In genomic region chr6:100834489-100835160, GRCm38 (mm10) we compare ENCODE assay signal across 8 mouse cellular contexts. TPM values are rescaled to one million over a fixed set of nuclear protein-coding genes. Genes with fewer than 3 reads are reported as not detected.
DNase-seq lines count a peak whose midpoint lies in the region; ATAC-seq and TF ChIP-seq lines count a peak whose summit lies in the region.

No protein-coding gene starts in this region.

- TF ChIP-seq CTCF in lung, embryonic 14.5 days (IDR thresholded peaks at IDR 0.05; ENCODE audit: low read depth) = no peak
- TF ChIP-seq CTCF in olfactory bulb, adult 2 months (IDR thresholded peaks at IDR 0.05; ENCODE audit: insufficient read depth, low read depth, low read length) = no peak

- peak overlapping the region; percentile 90; the same call in 1 of the 2 replicates for H3K27ac ChIP-seq in lung, embryonic 14.5 days (ENCODE audit: low read depth)
- peak overlapping the region; percentile 91; the same call in 1 of the 2 replicates for H3K27ac ChIP-seq in embryonic facial prominence, embryonic 15.5 days (replicated peaks)
- peak overlapping the region; percentile 98 for H3K27ac ChIP-seq in limb, embryonic 10.5 days
- H3K27ac ChIP-seq in olfactory bulb, adult 2 months (ENCODE audit: insufficient read depth, low read depth, low read length) = no peak overlapping the region

- peak overlapping the region; percentile 83 for H3K9ac ChIP-seq in lung, embryonic 14.5 days
- H3K9ac ChIP-seq in embryonic facial prominence, embryonic 15.5 days = peak overlapping the region; percentile 64; the same call in 1 of the 2 replicates

- 24% methylated on average over 9 of the region's 9 CpGs for whole genome bisulfite sequencing in lung, embryonic 14.5 days
- 32% methylated on average over 9 of the region's 9 CpGs for WGBS in embryonic facial prominence, embryonic 15.5 days
- 47% methylated on average over 9 of the region's 9 CpGs for WGBS in limb, embryonic 10.5 days
- 32% methylated on average over 9 of the region's 9 CpGs for WGBS in olfactory bulb, adult 2 months

- ATAC-seq in lung, embryonic 14.5 days (ENCODE audit: insufficient read depth) = no peak
- ATAC-seq in embryonic facial prominence, embryonic 15.5 days (ENCODE audit: insufficient number of reproducible peaks, low FRiP score, low TSS enrichment, low read depth) = no peak

- peak overlapping the region; percentile 80 for H3K4me3 ChIP-seq in lung, embryonic 14.5 days (ENCODE audit: low read depth, low read length)
- peak overlapping the region; percentile 84 for H3K4me3 ChIP-seq in embryonic facial prominence, embryonic 15.5 days (replicated peaks)
- H3K4me3 ChIP-seq in limb, embryonic 10.5 days = peak overlapping the region; percentile 93
- peak overlapping the region; percentile 75 for H3K4me3 ChIP-seq in olfactory bulb, adult 2 months (ENCODE audit: insufficient read depth, low read depth, low read length)

- 0 out of 2 replicates have a peak, but pooled peaks cover 4% of the 10 kb centered on the region for H3K4me1 ChIP-seq in lung, embryonic 14.5 days (ENCODE audit: insufficient read depth)
- H3K4me1 ChIP-seq in embryonic facial prominence, embryonic 15.5 days = peaks cover 13% of the 10 kb centered on the region
- peaks cover 5% of the 10 kb centered on the region for H3K4me1 ChIP-seq in limb, embryonic 10.5 days
- peaks cover 11% of the 10 kb centered on the region for H3K4me1 ChIP-seq in olfactory bulb, adult 2 months (ENCODE audit: control insufficient read depth, insufficient read depth, low read length)

- H3K9me3 ChIP-seq in lung, embryonic 14.5 days (ENCODE audit: low read depth, low read length) = no peaks in the 10 kb centered on the region
- no peaks in the 10 kb centered on the region for H3K9me3 ChIP-seq in embryonic facial prominence, embryonic 15.5 days (replicated peaks)
- H3K9me3 ChIP-seq in limb, embryonic 10.5 days (replicated peaks) = no peaks in the 10 kb centered on the region

- H3K27me3 ChIP-seq in lung, embryonic 14.5 days (ENCODE audit: insufficient read depth, low read length) = no peaks in the 10 kb centered on the region
- no peaks in the 10 kb centered on the region for H3K27me3 ChIP-seq in embryonic facial prominence, embryonic 15.5 days
- no peaks in the 10 kb centered on the region for H3K27me3 ChIP-seq in limb, embryonic 10.5 days (ENCODE audit: low read depth, poor library complexity, severe bottlenecking)

- DNase-seq in lung, embryonic 14.5 days = no peak
- DNase-seq in lung, postnatal 4 days = no peak
- DNase-seq in limb, embryonic 10.5 days (ENCODE audit: low spot score) = no peak
- DNase-seq in right cerebral cortex, postnatal 4 days = no peak
- no peak for DNase-seq in spleen, postnatal 14 days (ENCODE audit: low spot score in 2 of 2)
- no peak for DNase-seq in thymus, postnatal 4 days

- no peak for TF ChIP-seq POLR2A in olfactory bulb, adult 2 months (IDR thresholded peaks at IDR 0.05; ENCODE audit: insufficient read depth, low read depth, low read length)

- H3K4me2 ChIP-seq in lung, embryonic 14.5 days = peak overlapping the region; percentile 67
- peak overlapping the region; percentile 48 for H3K4me2 ChIP-seq in embryonic facial prominence, embryonic 15.5 days (replicated peaks)

- H3K36me3 ChIP-seq in lung, embryonic 14.5 days (ENCODE audit: insufficient read depth) = peaks cover 43% of the 10 kb centered on the region
- peaks cover 42% of the 10 kb centered on the region for H3K36me3 ChIP-seq in embryonic facial prominence, embryonic 15.5 days
- peaks cover 53% of the 10 kb centered on the region for H3K36me3 ChIP-seq in limb, embryonic 10.5 days

RNA-seq across cellular contexts. Expression of gene Ppp4r2, which starts 1.2 kb away (rescaled TPM):
- 31.8 and 33.9 TPM in 2 replicates for polyA plus RNA-seq in lung, embryonic 14.5 days (2014; fragmentation: Nextera tagmentation; extraction: Ambion mirVana)
- 18.7 and 22.6 TPM in 2 replicates for polyA plus RNA-seq in embryonic facial prominence, embryonic 15.5 days (2015; fragmentation: Nextera tagmentation; extraction: Ambion mirVana)
- 21.0 and 26.9 TPM in 2 replicates for polyA plus RNA-seq in limb, embryonic 10.5 days (2016; fragmentation: Nextera tagmentation; extraction: Ambion mirVana)
- polyA plus RNA-seq in olfactory bulb, adult 2 months (2012; ENCODE audit: insufficient read depth, insufficient read length, low replicate concordance, missing spikeins) = 172 TPM in 1 of 2 replicates, not detected in the other
